Mouse (Mus musculus): ENCODE data around the gene 4930467E23Rik.
"Not testable (repeated sequence)": the region's sequence is repeated elsewhere in the genome, so short reads cannot be mapped to it uniquely, and the experiment has no call there.

DNA sequence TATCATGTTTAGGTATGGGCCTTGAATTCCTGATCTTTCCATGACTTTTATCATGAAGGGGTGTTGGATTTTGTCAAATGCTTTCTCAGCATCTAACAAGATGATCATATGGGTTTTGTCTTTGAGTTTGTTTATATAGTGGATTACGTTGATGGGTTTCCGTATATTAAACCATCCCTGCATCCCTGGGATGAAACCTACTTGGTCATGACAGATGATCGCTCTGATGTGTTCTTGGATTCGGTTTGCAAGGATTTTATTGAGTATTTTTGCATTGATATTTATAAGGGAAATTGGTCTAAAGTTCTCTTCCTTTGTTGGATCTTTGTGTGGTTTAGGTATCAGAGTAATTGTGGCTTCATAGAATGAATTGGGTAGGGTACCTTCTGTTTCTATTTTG lies 44.1 kb downstream of the 4930467E23Rik start:
- not testable (repeated sequence) for TF ChIP-seq POLR2A (IDR thresholded peaks at IDR 0.05; ENCODE audit: low read depth, low read length); CTCF (IDR thresholded peaks at IDR 0.05; ENCODE audit: extremely low read depth, insufficient read length, insufficient replicate concordance, low read depth, low read length)
